Mouse (Mus musculus) lung, embryonic 16.5 days (tissue): Measurements from ENCODE around the gene Gm49416. TPM values are rescaled to one million over a fixed set of nuclear protein-coding genes. Genes with fewer than 3 reads are reported as not detected.
"Not testable (repeated sequence)": the region's sequence is repeated elsewhere in the genome, so short reads cannot be mapped to it uniquely, and the experiment has no call there.

Experiments
- ATAC-seq: fragments of 200-750 bp; cut with Nextera tagmentation; 2 replicates; pipeline ENCODE4 v1.8.0; 2017; ENCODE audit warnings: low read depth, mild to moderate bottlenecking, moderate library complexity
- H3K27ac ChIP-seq: fragments of 300-500 bp; sonication (generic); 2 replicates; pipeline ENCODE4 v1.5.1; 2014; ENCODE audit warnings: mild to moderate bottlenecking, control low read depth, low read length
- H3K27me3 ChIP-seq: fragments of 300-500 bp; sonication (generic); 2 replicates; pipeline ENCODE4 v1.6.1; 2014; ENCODE audit warnings: low read depth, low read length, mixed read lengths; ENCODE audit not compliant: control insufficient read depth, insufficient read depth
- H3K36me3 ChIP-seq: fragments of 300-500 bp; sonication (generic); 2 replicates; pipeline ENCODE4 v1.6.1; 2014; ENCODE audit warnings: low read length; ENCODE audit not compliant: control insufficient read depth, insufficient read depth
- H3K4me1 ChIP-seq: fragments of 300-500 bp; sonication (generic); replicated peaks from 2 replicates; pipeline ENCODE4 v1.6.1; 2014; ENCODE audit warnings: low read length, mixed read lengths; ENCODE audit not compliant: control insufficient read depth, insufficient read depth
- H3K4me2 ChIP-seq: fragments of 300-500 bp; sonication (generic); 2 replicates; pipeline ENCODE4 v1.6.1; 2014; ENCODE audit warnings: low read depth, low read length, control low read depth
- H3K4me3 ChIP-seq: fragments of 300-500 bp; sonication (generic); 2 replicates; pipeline ENCODE4 v1.5.1; 2014; ENCODE audit warnings: mild to moderate bottlenecking, low read length, control low read depth
- H3K9ac ChIP-seq: fragments of 300-500 bp; sonication (generic); 2 replicates; pipeline ENCODE4 v1.6.1; 2014; ENCODE audit warnings: low read length, control low read depth
- H3K9me3 ChIP-seq: fragments of 300-500 bp; sonication (generic); 2 replicates; pipeline ENCODE4 v1.6.1; 2016; ENCODE audit warnings: low read length; ENCODE audit not compliant: control insufficient read depth
- WGBS: fragments of 180-500 bp; shearing (Covaris S2); extraction: QIAGEN DNeasy Blood & Tissue Kit; methylation state at CpG from one replicate; pipeline ENCODE4 v1.1.7; 2014; 5-methylcytosine and 5-hydroxymethylcytosine counted together
- polyA plus RNA-seq: library from polyadenylated mRNA; unstranded; fragments of >200 nt; fragmentation: Nextera tagmentation; extraction: Ambion mirVana; gene quantifications from 2 replicates; pipeline ENCODE4 v1.2.1, GENCODE M21; 2015

The Gm49416 gene
- polyA plus RNA-seq, 1 experiment from 2014 or later = not detected

DNA sequence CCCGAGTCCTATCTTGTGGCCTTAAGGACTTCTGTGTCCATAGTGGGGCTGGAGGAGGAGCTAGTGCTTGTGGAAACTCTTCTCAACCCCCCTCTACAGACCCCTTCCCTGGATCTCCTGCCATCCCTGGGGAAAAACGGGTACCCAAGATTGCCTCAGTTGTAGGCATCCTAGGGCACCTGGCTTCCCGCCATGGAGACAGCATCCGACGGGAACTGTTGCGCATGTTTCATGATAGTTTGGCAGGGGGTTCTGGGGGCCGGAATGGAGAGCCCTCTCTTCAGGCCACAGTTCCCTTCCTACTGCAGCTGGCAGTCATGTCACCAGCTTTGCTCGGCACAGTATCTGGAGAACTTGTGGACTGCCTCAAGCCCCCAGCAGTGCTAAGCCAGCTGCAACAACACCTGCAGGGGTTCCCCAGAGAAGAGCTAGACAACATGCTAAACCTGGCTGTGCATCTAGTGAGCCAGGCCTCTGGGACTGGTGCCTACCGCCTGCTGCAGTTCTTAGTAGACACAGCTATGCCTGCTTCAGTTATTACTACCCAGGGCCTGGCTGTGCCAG, 6.8 kb downstream of the Gm49416 start:
- no peak overlapping the region for H3K4me2 ChIP-seq
- no peak for ATAC-seq
- WGBS = 87% methylated on average over 9 of the region's 9 CpGs
- H3K4me3 ChIP-seq = no peak overlapping the region
- no peaks in the 10 kb centered on the region for H3K9me3 ChIP-seq
- H3K9ac ChIP-seq = peak overlapping the region; percentile 22; the same call in 1 of the 2 replicates
- peaks cover 11% of the 10 kb centered on the region for H3K36me3 ChIP-seq
- peaks cover 24% of the 10 kb centered on the region for H3K4me1 ChIP-seq
- H3K27me3 ChIP-seq = no peaks in the 10 kb centered on the region
- H3K27ac ChIP-seq = no peak overlapping the region

DNA sequence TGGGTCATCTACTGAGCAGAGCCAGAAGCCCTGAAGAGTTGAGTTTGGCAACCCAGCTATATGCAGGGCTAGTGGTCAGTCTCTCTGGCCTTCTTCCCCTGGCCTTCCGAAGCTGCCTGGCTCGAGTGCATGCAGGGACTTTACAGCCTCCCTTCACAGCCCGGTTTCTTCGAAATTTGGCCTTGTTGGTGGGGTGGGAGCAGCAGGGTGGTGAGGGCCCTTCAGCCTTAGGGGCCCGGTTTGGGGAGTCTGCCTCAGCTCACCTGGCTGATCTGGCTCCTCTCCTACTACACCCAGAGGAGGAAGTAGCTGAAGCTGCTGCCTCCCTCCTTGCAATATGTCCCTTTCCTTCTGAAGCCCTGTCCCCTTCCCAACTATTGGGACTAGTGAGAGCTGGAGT, 7.5 kb downstream of the Gm49416 start:
- H3K36me3 ChIP-seq, H3K9ac ChIP-seq, H3K27ac ChIP-seq, H3K4me2 ChIP-seq, ATAC-seq, H3K4me3 ChIP-seq, H3K9me3 ChIP-seq, H3K27me3 ChIP-seq: not testable (repeated sequence)
- H3K4me1 ChIP-seq = peaks cover 24% of the 10 kb centered on the region
- 86% methylated on average over 5 of the region's 5 CpGs for WGBS

DNA sequence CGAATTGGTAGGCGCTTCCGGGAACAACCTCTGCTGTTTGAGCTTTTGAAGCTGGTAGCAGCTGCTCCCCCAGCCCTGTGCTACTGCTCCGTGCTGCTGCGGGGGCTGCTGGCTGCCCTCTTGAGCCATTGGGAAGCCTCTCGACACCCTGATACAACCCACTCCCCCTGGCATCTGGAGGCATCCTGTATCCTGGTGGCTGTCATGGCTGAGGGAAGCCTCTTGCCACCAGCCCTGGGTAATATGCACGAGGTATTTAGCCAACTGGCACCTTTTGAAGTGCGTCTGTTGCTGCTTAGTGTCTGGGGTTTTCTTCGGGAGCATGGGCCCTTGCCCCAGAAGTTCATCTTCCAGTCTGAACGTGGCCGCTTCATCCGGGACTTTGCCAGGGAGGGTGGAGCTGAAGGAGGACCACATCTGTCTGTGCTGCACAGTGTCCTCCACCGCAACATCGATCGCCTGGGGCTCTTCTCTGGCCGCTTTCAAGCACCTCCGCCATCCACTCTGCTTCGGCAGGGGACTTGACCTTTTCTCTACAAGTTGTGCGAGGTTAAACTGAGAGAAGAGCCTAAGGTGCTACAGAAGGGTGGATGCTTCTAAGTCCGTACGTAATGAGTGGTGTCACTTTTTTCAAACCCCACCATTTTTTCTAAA, 8.6 kb downstream of the Gm49416 start:
- peak overlapping the region; percentile 90 for H3K4me3 ChIP-seq
- peak overlapping the region; percentile 87 for H3K27ac ChIP-seq
- WGBS = 13% methylated on average over 21 of the region's 21 CpGs
- H3K4me2 ChIP-seq = peak overlapping the region; percentile 60
- peak; percentile 49 for ATAC-seq
- peaks cover 24% of the 10 kb centered on the region for H3K4me1 ChIP-seq
- not testable (repeated sequence) for H3K36me3 ChIP-seq, H3K27me3 ChIP-seq, H3K9me3 ChIP-seq
- peak overlapping the region; percentile 69 for H3K9ac ChIP-seq

DNA sequence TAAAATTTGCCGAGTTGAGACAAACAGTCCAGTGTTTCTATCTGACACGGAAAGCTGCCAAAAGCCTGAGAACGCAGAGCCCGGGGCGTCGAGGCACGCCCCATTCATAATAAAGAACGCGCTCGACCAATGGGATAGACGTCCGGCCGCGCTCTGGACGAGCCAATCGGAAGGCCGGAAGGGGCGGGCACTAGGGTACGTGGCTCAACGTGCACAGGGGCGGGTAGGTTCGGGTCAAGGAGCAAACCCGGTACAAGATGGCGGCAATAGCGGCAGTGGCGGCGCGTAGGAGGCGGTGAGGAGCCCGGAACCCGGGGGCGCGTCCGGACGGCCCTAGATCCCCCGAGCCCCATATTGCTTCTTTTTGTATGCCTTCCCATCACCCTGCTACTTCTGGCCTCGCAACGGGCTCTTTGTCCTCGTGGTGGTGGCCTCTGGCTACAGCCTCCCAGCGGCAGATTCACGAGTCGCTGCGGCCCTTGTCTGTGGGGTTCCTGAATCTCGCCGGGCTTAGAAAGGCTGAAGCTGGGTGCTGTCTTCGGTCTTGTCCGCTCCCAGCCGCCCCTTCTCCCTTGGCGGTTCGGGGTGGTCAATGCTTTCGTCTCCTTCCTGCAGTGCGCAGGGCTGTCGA, 9.3 kb downstream of the Gm49416 start, which contains the start of gene Ganab:
Gene Ganab (plus strand): TSS at position 207 of the 631 bp plus-strand sequence.
- ATAC-seq = peak; percentile 99
- no peaks in the 10 kb centered on the region for H3K9me3 ChIP-seq
- WGBS = under 1% methylated on average over 53 of the region's 53 CpGs
- peak within 1 kb of the TSS; percentile 94 for H3K9ac ChIP-seq
- H3K4me3 ChIP-seq = peak within 1 kb of the TSS; percentile 90
- H3K27ac ChIP-seq = peak within 1 kb of the TSS; percentile 88
- peaks cover 11% of the 10 kb centered on the region for H3K36me3 ChIP-seq
- peaks cover 24% of the 10 kb centered on the region for H3K4me1 ChIP-seq
- H3K4me2 ChIP-seq = peak within 1 kb of the TSS; percentile 60
- H3K27me3 ChIP-seq = no peaks in the 10 kb centered on the region

DNA sequence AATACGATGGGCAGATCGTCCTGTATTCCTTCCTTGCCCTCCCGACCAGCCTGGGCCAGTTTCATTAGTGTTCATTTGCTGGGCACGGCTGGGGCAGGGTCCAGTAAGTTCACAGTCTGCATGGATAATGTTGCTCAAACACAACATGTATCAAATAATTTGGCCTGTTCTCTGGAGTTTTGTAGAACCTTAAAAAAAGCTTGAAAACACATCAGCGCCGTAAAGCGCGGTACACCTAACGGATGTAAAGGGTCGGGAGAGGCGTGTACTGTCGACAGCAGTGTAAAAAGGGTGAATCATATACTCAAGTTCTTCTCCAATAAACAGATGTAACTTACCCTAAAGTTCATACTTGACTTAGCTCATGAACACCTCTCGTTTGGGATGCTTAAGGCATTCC, 9.8 kb downstream of the Gm49416 start:
- H3K27ac ChIP-seq = peak overlapping the region; percentile 88
- H3K4me3 ChIP-seq = peak overlapping the region; percentile 90
- no peaks in the 10 kb centered on the region for H3K27me3 ChIP-seq
- H3K4me2 ChIP-seq = peak overlapping the region; percentile 56
- peak overlapping the region; percentile 94 for H3K9ac ChIP-seq
- H3K4me1 ChIP-seq = peaks cover 22% of the 10 kb centered on the region
- no peaks in the 10 kb centered on the region for H3K9me3 ChIP-seq
- 6% methylated on average over 13 of the region's 13 CpGs for WGBS
- peaks cover 15% of the 10 kb centered on the region for H3K36me3 ChIP-seq
- no peak for ATAC-seq

DNA sequence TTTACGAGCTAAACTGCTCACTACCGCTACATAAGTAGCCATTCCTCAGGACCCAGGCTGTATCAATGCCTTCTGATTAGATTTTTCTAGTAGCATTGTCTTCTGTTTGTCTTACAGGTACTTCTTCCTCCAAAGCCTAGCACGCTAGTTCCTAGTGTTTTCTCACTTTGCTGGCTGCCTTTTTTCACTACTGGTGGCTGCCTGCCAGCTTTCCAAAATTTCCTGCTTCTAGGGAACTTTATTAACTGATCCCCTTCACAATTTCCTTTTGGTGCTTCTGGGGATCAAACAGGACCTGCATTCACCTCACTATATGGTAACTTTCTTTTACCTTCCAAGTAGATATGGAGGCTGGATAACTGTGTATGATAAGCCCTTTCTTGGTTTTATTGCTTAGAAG, 10.4 kb downstream of the Gm49416 start:
- Histone ChIP-seq H3K9ac (peak overlapping the region; percentile 94), H3K9me3 (no peaks in the 10 kb centered on the region), H3K4me2 (peak overlapping the region; percentile 56), H3K27me3 (no peaks in the 10 kb centered on the region), H3K4me1 (peaks cover 18% of the 10 kb centered on the region), H3K4me3 (peak overlapping the region; percentile 90), H3K36me3 (peaks cover 18% of the 10 kb centered on the region), H3K27ac (no peak overlapping the region)
- no peak for ATAC-seq
- 26% methylated on average over 3 of the region's 3 CpGs for WGBS

DNA sequence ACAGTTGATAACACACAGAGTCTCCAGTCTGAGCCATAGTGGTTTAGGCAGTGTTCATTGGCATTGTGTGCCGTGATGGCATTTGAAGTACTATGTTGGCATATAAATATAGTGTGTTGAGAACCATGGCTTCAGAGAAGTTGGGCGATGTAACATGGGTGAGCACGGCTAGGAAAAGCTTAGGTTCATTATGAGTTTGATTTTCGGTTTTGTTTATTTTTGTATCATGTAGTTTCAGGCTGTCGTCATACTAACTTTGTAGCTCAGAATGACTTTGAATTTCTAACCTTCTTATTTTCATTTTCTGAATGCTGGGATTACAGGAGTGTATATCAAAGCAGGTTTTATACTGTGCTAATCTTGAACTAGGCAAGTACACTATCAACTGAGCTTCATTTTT, 14.7 kb downstream of the Gm49416 start:
- no peaks in the 10 kb centered on the region for H3K9me3 ChIP-seq
- no peak overlapping the region for H3K4me2 ChIP-seq
- H3K27me3 ChIP-seq = no peaks in the 10 kb centered on the region
- no peak overlapping the region for H3K27ac ChIP-seq
- H3K4me1 ChIP-seq = peaks cover 9% of the 10 kb centered on the region
- no peak overlapping the region for H3K4me3 ChIP-seq
- WGBS = 92% methylated on average over 5 of the region's 5 CpGs
- no peak for ATAC-seq
- H3K36me3 ChIP-seq = peaks cover 50% of the 10 kb centered on the region
- no peak overlapping the region for H3K9ac ChIP-seq

DNA sequence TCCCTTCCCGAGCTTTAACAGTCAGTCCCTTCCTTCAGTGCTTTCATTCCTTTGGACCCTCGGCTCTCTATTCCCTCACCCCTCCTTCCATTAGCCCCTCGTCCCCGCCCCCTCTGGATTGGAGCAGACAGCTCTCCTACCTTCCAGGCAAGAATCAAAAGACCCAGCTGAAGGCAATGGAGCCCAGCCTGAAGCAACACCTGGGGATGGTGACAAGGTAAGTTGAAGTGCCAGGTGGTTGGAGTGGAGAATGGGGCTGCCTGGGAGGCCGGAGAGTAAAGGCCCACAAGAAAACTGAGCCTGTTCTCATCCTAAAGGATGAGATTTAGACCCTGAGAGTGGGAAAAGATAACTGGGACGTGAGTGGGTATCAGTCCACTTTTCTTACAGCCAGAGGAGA, 19.8 kb downstream of the Gm49416 start:
- no peak overlapping the region for H3K4me2 ChIP-seq
- no peak overlapping the region for H3K9ac ChIP-seq
- peaks cover 81% of the 10 kb centered on the region for H3K36me3 ChIP-seq
- no peak for ATAC-seq
- H3K4me1 ChIP-seq = no peaks in the 10 kb centered on the region
- H3K27ac ChIP-seq = no peak overlapping the region
- H3K27me3 ChIP-seq = no peaks in the 10 kb centered on the region
- no peak overlapping the region for H3K4me3 ChIP-seq
- WGBS = 91% methylated on average over 6 of the region's 6 CpGs
- no peaks in the 10 kb centered on the region for H3K9me3 ChIP-seq

DNA sequence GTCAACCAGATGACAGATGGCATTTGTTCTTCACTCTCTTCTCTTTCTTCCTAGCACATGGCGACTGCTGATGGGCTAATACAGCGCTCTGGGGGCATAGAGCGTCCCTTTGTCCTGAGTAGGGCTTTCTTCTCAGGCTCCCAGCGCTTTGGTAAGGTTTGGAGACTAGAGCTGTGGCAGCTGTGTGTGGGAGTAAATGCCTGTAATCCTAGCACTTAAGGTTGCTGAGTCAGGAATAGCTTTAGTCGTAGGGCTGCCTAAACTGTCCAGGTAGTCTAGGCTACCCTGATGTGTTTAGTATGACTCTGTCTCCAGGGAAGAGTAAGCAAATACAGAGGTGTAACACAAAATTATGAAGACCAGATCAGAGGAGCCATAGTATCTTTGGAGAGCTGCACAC, 23.1 kb downstream of the Gm49416 start:
- no peak overlapping the region for H3K4me2 ChIP-seq
- H3K27me3 ChIP-seq = no peaks in the 10 kb centered on the region
- WGBS = 91% methylated on average over 5 of the region's 5 CpGs
- ATAC-seq = no peak
- H3K4me1 ChIP-seq = no peaks in the 10 kb centered on the region
- H3K9ac ChIP-seq = no peak overlapping the region
- H3K36me3 ChIP-seq = peaks cover 87% of the 10 kb centered on the region
- no peaks in the 10 kb centered on the region for H3K9me3 ChIP-seq
- no peak overlapping the region for H3K27ac ChIP-seq
- H3K4me3 ChIP-seq = no peak overlapping the region
